Comparison of ENCODE assay signal across 9 mouse cellular contexts in genomic region chr1:189860112-189860941, GRCm38 (mm10).
DNase-seq lines count a peak whose midpoint lies in the region; ATAC-seq and TF ChIP-seq lines count a peak whose summit lies in the region.
"Had no signal": no experiment of that assay in that cellular context is flagged by ENCODE, and none has a peak within 500 bp of the region (broad histone marks: within the 10 kb centered on the region; RNA-seq: fewer than 3 reads in every experiment).

No protein-coding gene starts in this region.

- TF ChIP-seq CTCF in kidney, adult 2 months (conservative IDR thresholded peaks at IDR 0.05; ENCODE audit: insufficient read depth, insufficient read length, low read depth, low read length), result no peak; the same call in 1 of the 2 replicates
- TF ChIP-seq CTCF in CH12.LX (conservative IDR thresholded peaks at IDR 0.05 in 1 of 2, IDR thresholded peaks at IDR 0.05 in 1 of 2; ENCODE audit: low read depth in 2 of 2, low read length in 2 of 2), result peak in 1 of 2 experiments; percentile 62; a peak in 2 of 4 replicates

- ATAC-seq in kidney, embryonic 15.5 days (replicated peaks; ENCODE audit: low FRiP score), result peak; percentile 43; the same call in 1 of the 2 replicates
- peak; percentile 10; the same call in 1 of the 2 replicates for ATAC-seq in embryonic facial prominence, embryonic 14.5 days (ENCODE audit: low read depth)
- peak; percentile 38 for ATAC-seq in megakaryocyte progenitor cell, adult 5-6 weeks (replicated peaks; ENCODE audit: poor library complexity)

- no peak for DNase-seq in kidney, adult 2 months
- no peak for DNase-seq in CH12.LX (ENCODE audit: extremely low read depth)
- no peak for DNase-seq in embryonic facial prominence, embryonic 14.5 days (ENCODE audit: low spot score)
- DNase-seq in urinary bladder, postnatal 25 days (ENCODE audit: low spot score), result no peak
- no peak for DNase-seq in spleen, postnatal 36 days (ENCODE audit: low spot score in 2 of 2)
- DNase-seq in gastrocnemius, postnatal 36 days, result no peak
- DNase-seq: cerebellum, adult 9-10 months had no signal

- no peaks in the 10 kb centered on the region for H3K79me2 ChIP-seq in CH12.LX (replicated peaks; ENCODE audit: control insufficient read depth, extremely low read depth, insufficient read depth, poor library complexity, severe bottlenecking)

- no peak for TF ChIP-seq EP300 in CH12.LX (IDR thresholded peaks at IDR 0.05; ENCODE audit: low read length)

- 86% methylated on average over 17 of the region's 17 CpGs for WGBS in kidney, embryonic 15.5 days
- WGBS in kidney, adult 2 months, result 79% methylated on average over 17 of the region's 17 CpGs
- 83% methylated on average over 17 of the region's 17 CpGs for WGBS in embryonic facial prominence, embryonic 14.5 days

- H3K4me2 ChIP-seq in kidney, embryonic 15.5 days, result no peak overlapping the region
- H3K4me2 ChIP-seq in CH12.LX (ENCODE audit: insufficient read depth, low read depth, poor library complexity, severe bottlenecking), result no peak overlapping the region
- H3K4me2 ChIP-seq in embryonic facial prominence, embryonic 14.5 days (ENCODE audit: low read depth, low read length), result no peak overlapping the region

- in situ Hi-C loops in CH12.LX (cut with MboI; ENCODE audit: low pct_ligation_motif_present, low pct_unique_long_range_greater_than_20kb, low sequenced_read_pairs), result no loop called here

- H3K36me3 ChIP-seq in kidney, embryonic 15.5 days, result peaks cover 91% of the 10 kb centered on the region
- H3K36me3 ChIP-seq in kidney, adult 2 months (ENCODE audit: control insufficient read depth, insufficient read depth, low read length), result no peaks in the 10 kb centered on the region
- no peaks in the 10 kb centered on the region for H3K36me3 ChIP-seq in CH12.LX (replicated peaks in 1 of 2; ENCODE audit: control insufficient read depth in 1 of 2, insufficient read depth in 1 of 2, low read length in 1 of 2)
- H3K36me3 ChIP-seq in embryonic facial prominence, embryonic 14.5 days (ENCODE audit: control insufficient read depth, insufficient read depth, low read length), result peaks cover 70% of the 10 kb centered on the region

- peaks cover 2% of the 10 kb centered on the region; the same call in 1 of the 2 replicates for H3K4me1 ChIP-seq in kidney, embryonic 15.5 days
- no peaks in the 10 kb centered on the region for H3K4me1 ChIP-seq in kidney, adult 2 months (ENCODE audit: control insufficient read depth, insufficient read depth, low read length)
- H3K4me1 ChIP-seq in CH12.LX (ENCODE audit: control insufficient read depth in 1 of 2, insufficient read depth in 2 of 2), result peaks cover 5 to 16% of the 10 kb centered on the region in 2 experiments
- 0 out of 2 replicates have a peak, but pooled peaks cover 5% of the 10 kb centered on the region for H3K4me1 ChIP-seq in embryonic facial prominence, embryonic 14.5 days (ENCODE audit: control insufficient read depth, insufficient read depth, low read length)

- intact Hi-C loops in gastrocnemius, postnatal 36 days (cut with DNase I), result no loop called here

- H3K9ac ChIP-seq in kidney, embryonic 15.5 days, result no peak overlapping the region
- no peak overlapping the region for H3K9ac ChIP-seq in CH12.LX (ENCODE audit: insufficient read depth, low read depth)
- peak overlapping the region; percentile 5; the same call in 1 of the 2 replicates for H3K9ac ChIP-seq in embryonic facial prominence, embryonic 14.5 days (ENCODE audit: low read depth, low read length)

- dilution Hi-C loops in CH12.LX (cut with MboI; ENCODE audit: extremely low pct_ligation_motif_present, extremely low pct_unique_long_range_greater_than_20kb, low sequenced_read_pairs), result no loop called here

- no peak overlapping the region for H3K27ac ChIP-seq in kidney, embryonic 15.5 days
- H3K27ac ChIP-seq in kidney, adult 2 months (ENCODE audit: insufficient read depth, low read depth, low read length), result no peak overlapping the region
- H3K27ac ChIP-seq in CH12.LX (ENCODE audit: insufficient read depth, low read depth), result no peak overlapping the region
- H3K27ac ChIP-seq in embryonic facial prominence, embryonic 14.5 days (replicated peaks; ENCODE audit: low read depth, low read length), result peak overlapping the region; percentile 8; the same call in 1 of the 2 replicates

- H3K9me3 ChIP-seq in kidney, embryonic 15.5 days (replicated peaks), result no peaks in the 10 kb centered on the region
- H3K9me3 ChIP-seq in CH12.LX (replicated peaks; ENCODE audit: low read length), result no peaks in the 10 kb centered on the region
- H3K9me3 ChIP-seq in embryonic facial prominence, embryonic 14.5 days (ENCODE audit: control insufficient read depth, low read length), result no peaks in the 10 kb centered on the region

- TF ChIP-seq POLR2A in kidney, adult 2 months (IDR thresholded peaks at IDR 0.05; ENCODE audit: low read depth, low read length), result no peak
- no peak for TF ChIP-seq POLR2A in CH12.LX (IDR thresholded peaks at IDR 0.05; ENCODE audit: low read depth, low read length)

- H3K27me3 ChIP-seq in kidney, embryonic 15.5 days, result no peaks in the 10 kb centered on the region
- H3K27me3 ChIP-seq in kidney, adult 2 months (replicated peaks; ENCODE audit: control insufficient read depth, insufficient read depth, low read length), result no peaks in the 10 kb centered on the region
- H3K27me3 ChIP-seq in CH12.LX (replicated peaks), result no peaks in the 10 kb centered on the region
- no peaks in the 10 kb centered on the region for H3K27me3 ChIP-seq in embryonic facial prominence, embryonic 14.5 days (replicated peaks; ENCODE audit: control insufficient read depth, insufficient read depth, low read length)

- TF ChIP-seq RAD21 in CH12.LX (IDR thresholded peaks at IDR 0.05; ENCODE audit: low read depth, low read length), result peak; percentile 58

- no peak overlapping the region for H3K4me3 ChIP-seq in kidney, embryonic 15.5 days (replicated peaks)
- H3K4me3 ChIP-seq in kidney, adult 2 months (ENCODE audit: insufficient read depth, low read depth, low read length), result no peak overlapping the region
- H3K4me3 ChIP-seq in CH12.LX (replicated peaks in 1 of 3; ENCODE audit: low read depth in 2 of 3, low read length in 2 of 3, poor library complexity in 1 of 3), result no peak overlapping the region
- H3K4me3 ChIP-seq in embryonic facial prominence, embryonic 14.5 days (ENCODE audit: low read depth, low read length), result no peak overlapping the region

TF ChIP-seq in CH12.LX, 34 proteins besides CTCF, POLR2A, EP300 and RAD21:
- TF ChIP-seq MXI1 (IDR thresholded peaks at IDR 0.05; ENCODE audit: low read depth, low read length), result no peak
- no peak for TF ChIP-seq CHD2 (IDR thresholded peaks at IDR 0.05; ENCODE audit: low read length)
- TF ChIP-seq GABPA (IDR thresholded peaks at IDR 0.05; ENCODE audit: insufficient replicate concordance, low read depth, low read length), result no peak
- no peak for TF ChIP-seq USF1 (IDR thresholded peaks at IDR 0.05; ENCODE audit: low read depth, low read length)
- TF ChIP-seq SMC3 (IDR thresholded peaks at IDR 0.05; ENCODE audit: low read depth, low read length), result peak; percentile 63
- TF ChIP-seq MAZ (IDR thresholded peaks at IDR 0.05; ENCODE audit: low read depth, low read length), result no peak
- 0 out of 2 replicates have a peak, but pooled peaks have one; percentile 17 for TF ChIP-seq BHLHE40 (IDR thresholded peaks at IDR 0.05; ENCODE audit: low read depth, low read length)
- TF ChIP-seq NRF1 (IDR thresholded peaks at IDR 0.05; ENCODE audit: low read depth, low read length), result no peak
